Mouse (Mus musculus): ENCODE results near the gene Fbp2.

DNA sequence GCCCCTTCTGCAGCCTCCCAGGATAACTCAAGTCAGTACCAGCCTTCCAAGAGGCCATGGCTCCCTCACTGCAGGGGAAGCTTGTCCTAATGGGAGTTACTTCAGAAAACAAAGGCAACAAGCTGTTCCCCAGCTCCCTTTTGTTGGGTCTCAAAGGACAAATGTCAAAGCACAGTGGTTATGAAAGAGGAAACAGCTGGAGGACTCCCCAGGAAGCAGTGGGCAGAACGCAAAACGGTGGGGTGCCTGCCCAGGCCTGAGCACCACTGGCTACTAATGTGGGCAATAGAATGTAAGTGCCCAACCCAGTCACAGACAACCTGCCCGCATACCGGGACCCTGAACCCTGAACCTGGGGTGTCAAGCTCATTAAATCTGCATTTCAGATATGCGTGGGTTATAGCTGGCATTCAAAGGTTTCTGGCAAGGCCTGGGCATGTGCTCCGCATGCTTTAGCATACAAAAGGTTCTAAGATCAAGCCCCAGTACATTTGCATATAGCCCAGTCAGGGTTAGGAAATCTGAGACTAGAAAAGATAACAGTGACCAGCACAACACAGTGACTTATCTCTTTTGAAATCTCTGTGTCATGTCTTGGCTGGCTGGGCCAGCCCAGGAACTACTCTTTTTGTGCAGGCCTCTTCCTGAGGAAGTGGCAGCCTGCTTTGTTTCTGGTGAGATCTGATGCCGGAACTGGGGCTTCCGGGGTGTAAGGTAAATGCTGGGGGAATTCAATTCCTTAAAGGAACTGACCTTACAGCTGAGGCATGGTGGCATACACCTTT, 21.8 kb upstream of the Fbp2 start:
- TF ChIP-seq CTCF (IDR thresholded peaks at IDR 0.05; ENCODE audit: extremely low read depth, insufficient read depth, low read length) (no peak), POLR2A (IDR thresholded peaks at IDR 0.05; ENCODE audit: extremely low read depth, insufficient read depth, low read length) (no peak)

Data from cortical plate, adult 2 months (tissue).